ENCODE assay signal across 15 mouse cellular contexts in the genomic region with DNA sequence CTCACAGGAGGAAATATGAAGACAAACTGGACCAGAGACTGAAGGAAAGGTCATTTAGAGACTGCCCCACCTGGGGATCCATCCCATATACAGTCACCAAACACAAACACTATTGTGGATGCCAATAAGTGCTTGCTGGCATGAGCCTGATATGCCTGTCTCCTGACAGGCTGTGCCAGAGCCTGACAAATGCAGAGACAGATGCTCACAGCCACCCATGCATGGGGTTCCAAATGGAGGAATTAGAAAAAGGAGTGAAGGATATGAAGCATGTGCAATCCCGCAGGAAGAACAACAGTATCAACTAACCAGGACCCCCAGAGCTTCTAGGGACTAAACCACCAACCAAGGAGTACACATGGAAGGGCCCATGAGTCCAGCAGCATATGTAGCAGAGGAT.
A peak's percentile ranks its signal among the peaks of the same experiment; 100 is the strongest.
DNase-seq lines count a peak whose midpoint lies in the region; ATAC-seq and TF ChIP-seq lines count a peak whose summit lies in the region.
"Had no signal": no experiment of that assay in that cellular context is flagged by ENCODE, and none has a peak within 500 bp of the region (broad histone marks: within the 10 kb centered on the region; RNA-seq: fewer than 3 reads in every experiment).

No protein-coding gene starts in this region.

- peak; percentile 3 for DNase-seq in brain, embryonic 14.5 days (ENCODE audit: low read depth)
- DNase-seq in layer of hippocampus, adult 18-20 months (ENCODE audit: low spot score in 2 of 2), result peak; percentile 22 to 72
- peak; percentile 37 for DNase-seq in layer of hippocampus, adult 9-11 months
- DNase-seq in layer of hippocampus, postnatal 36 days, result peak; percentile 44 to 49
- DNase-seq in lung, adult 18-20 months, result no peak
- DNase-seq in left cerebral cortex, adult 8-10 months (ENCODE audit: low spot score in 2 of 2), result no peak
- DNase-seq: adrenal gland, adult 8-10 months; adrenal gland, postnatal 36 days; cerebellum, adult 18-20 months; cerebellum, adult 9-11 months; gastrocnemius, postnatal 10 days; heart, adult 18-20 months; heart, postnatal 14 days had no signal

- no peak for TF ChIP-seq CTCF in brain, embryonic 14.5 days (IDR thresholded peaks at IDR 0.05; ENCODE audit: borderline replicate concordance, extremely low read depth, insufficient read depth, insufficient read length)

- ATAC-seq in megakaryocyte-erythroid progenitor cell, adult 5-6 weeks (replicated peaks; ENCODE audit: low FRiP score, low TSS enrichment, poor library complexity, severe bottlenecking), result no peak
- ATAC-seq: forebrain, embryonic 16.5 days had no signal

- no peak for TF ChIP-seq POLR2A in brain, embryonic 14.5 days (IDR thresholded peaks at IDR 0.05; ENCODE audit: borderline replicate concordance, extremely low read depth, insufficient read depth, insufficient read length, poor library complexity, severe bottlenecking)

Comparison
In these comparisons a context has a peak if more than half of its experiments do, and no peak if none do; other contexts are left out.
1. DNase-seq: peak in brain, embryonic 14.5 days (single experiment), layer of hippocampus, adult 18-20 months (2 of 2), layer of hippocampus, adult 9-11 months (single experiment) and layer of hippocampus, postnatal 36 days (2 of 2); none in lung, adult 18-20 months (0 of 2) and left cerebral cortex, adult 8-10 months (0 of 2).